Mouse (Mus musculus) stomach, embryonic 16.5 days (tissue): ENCODE results near the gene Zbtb45. TPM values are rescaled to one million over a fixed set of nuclear protein-coding genes. Genes with fewer than 3 reads are reported as not detected.

Experiments used
- ATAC-seq: fragments of 200-750 bp; cut with Nextera tagmentation; 2 replicates; pipeline ENCODE4 v1.8.0; 2017; ENCODE audit warnings: moderate number of reproducible peaks, moderate TSS enrichment; ENCODE audit not compliant: insufficient read depth, low FRiP score
- H3K27ac ChIP-seq: fragments of 300-500 bp; sonication (generic); 2 replicates; pipeline ENCODE4 v1.5.1; 2014; ENCODE audit warnings: low read length
- H3K27me3 ChIP-seq: fragments of 300-500 bp; sonication (generic); 2 replicates; pipeline ENCODE4 v1.6.1; 2014; ENCODE audit warnings: low read length, control low read depth, mixed read lengths; ENCODE audit not compliant: control insufficient read depth, insufficient read depth
- H3K36me3 ChIP-seq: fragments of 300-500 bp; sonication (generic); 2 replicates; pipeline ENCODE4 v1.6.1; 2014; ENCODE audit warnings: low read length; ENCODE audit not compliant: control insufficient read depth, insufficient read depth
- H3K4me1 ChIP-seq: fragments of 300-500 bp; sonication (generic); 2 replicates; pipeline ENCODE4 v1.6.1; 2014; ENCODE audit warnings: low read length, control low read depth, mixed read lengths; ENCODE audit not compliant: control insufficient read depth, insufficient read depth
- H3K4me2 ChIP-seq: fragments of 300-500 bp; sonication (generic); 2 replicates; pipeline ENCODE4 v1.6.1; 2014; ENCODE audit warnings: low read depth, low read length, mixed read lengths
- H3K4me3 ChIP-seq: fragments of 300-500 bp; sonication (generic); replicated peaks from 2 replicates; pipeline ENCODE4 v1.5.1; 2014; ENCODE audit warnings: mild to moderate bottlenecking, low read length
- H3K9ac ChIP-seq: fragments of 300-500 bp; sonication (generic); 2 replicates; pipeline ENCODE4 v1.6.1; 2014; ENCODE audit warnings: low read length
- H3K9me3 ChIP-seq: fragments of 300-500 bp; sonication (generic); replicated peaks from 2 replicates; pipeline ENCODE4 v1.6.1; 2016; ENCODE audit warnings: low read length, control low read depth; ENCODE audit not compliant: control insufficient read depth
- WGBS: fragments of 180-500 bp; shearing (Covaris S2); extraction: QIAGEN DNeasy Blood & Tissue Kit; methylation state at CpG from one replicate; pipeline ENCODE4 v1.1.7; 2014; 5-methylcytosine and 5-hydroxymethylcytosine counted together
- polyA plus RNA-seq: library from polyadenylated mRNA; unstranded; fragments of >200 nt; fragmentation: Nextera tagmentation; extraction: Ambion mirVana; gene quantifications from 2 replicates; pipeline ENCODE4 v1.2.1, GENCODE M21; 2015

Zbtb45 gene
- polyA plus RNA-seq, 1 experiment from 2014 or later = 18.4 TPM

DNA sequence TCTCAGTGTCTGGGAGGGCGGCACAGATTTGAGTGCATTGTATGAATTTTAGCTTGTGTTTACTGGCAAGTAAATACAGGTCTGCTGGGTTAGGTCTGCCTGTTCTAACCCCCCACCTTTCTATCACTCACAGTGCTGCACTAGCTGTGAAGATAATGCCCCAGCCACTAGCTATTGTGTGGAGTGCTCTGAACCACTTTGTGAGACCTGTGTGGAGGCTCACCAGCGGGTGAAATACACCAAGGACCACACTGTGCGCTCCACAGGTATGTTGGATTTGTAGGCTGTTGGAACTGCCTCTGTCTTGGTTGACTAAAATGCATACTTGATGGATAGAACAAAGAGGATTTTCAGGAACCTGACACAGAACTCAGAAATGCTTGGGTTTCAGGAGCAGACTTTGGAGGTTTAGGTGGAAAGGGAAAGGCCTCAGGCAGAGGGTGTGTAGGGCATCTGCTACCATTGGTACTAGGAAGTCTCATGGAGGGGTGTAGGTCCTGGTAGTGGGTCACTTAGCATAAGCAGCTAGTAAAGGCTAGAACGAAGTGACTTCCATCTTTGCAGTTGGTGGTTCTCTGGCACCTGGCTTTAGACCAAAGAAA, 15.8 kb upstream of the Zbtb45 start:
- ATAC-seq = no peak
- peaks cover 38% of the 10 kb centered on the region for H3K36me3 ChIP-seq
- no peaks in the 10 kb centered on the region for H3K27me3 ChIP-seq
- H3K4me1 ChIP-seq = peaks cover 22% of the 10 kb centered on the region
- 22% methylated on average over 4 of the region's 4 CpGs for WGBS
- peak overlapping the region; percentile 73 for H3K4me2 ChIP-seq
- peak overlapping the region; percentile 97 for H3K9ac ChIP-seq
- H3K9me3 ChIP-seq = no peaks in the 10 kb centered on the region
- H3K27ac ChIP-seq = peak overlapping the region; percentile 6; the same call in 1 of the 2 replicates
- peak overlapping the region; percentile 85 for H3K4me3 ChIP-seq

DNA sequence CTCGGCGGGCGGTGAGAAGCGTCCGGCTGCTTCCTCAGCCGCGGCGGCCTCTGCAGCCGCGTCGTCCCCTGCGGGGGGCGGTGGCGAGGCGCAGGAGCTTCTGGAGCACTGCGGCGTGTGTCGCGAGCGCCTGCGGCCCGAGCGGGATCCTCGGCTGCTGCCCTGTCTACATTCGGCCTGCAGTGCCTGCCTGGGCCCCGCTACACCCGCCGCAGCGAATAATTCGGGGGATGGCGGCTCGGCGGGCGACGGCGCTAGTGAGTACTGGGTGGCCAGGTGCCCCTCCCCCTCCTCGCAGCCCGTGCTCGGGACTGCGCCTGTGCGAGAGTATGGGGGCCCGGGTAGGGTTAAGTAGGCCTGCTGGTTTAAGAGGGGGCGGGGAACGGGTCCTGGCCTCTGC, 15.0 kb upstream of the Zbtb45 start:
- Histone ChIP-seq H3K4me1 (peaks cover 22% of the 10 kb centered on the region), H3K9ac (peak overlapping the region; percentile 97), H3K36me3 (peaks cover 30% of the 10 kb centered on the region), H3K4me2 (peak overlapping the region; percentile 73), H3K9me3 (no peaks in the 10 kb centered on the region), H3K4me3 (peak overlapping the region; percentile 85), H3K27me3 (no peaks in the 10 kb centered on the region), H3K27ac (peak overlapping the region; percentile 100)
- peak; percentile 54 for ATAC-seq
- under 1% methylated on average over 44 of the region's 44 CpGs for WGBS

DNA sequence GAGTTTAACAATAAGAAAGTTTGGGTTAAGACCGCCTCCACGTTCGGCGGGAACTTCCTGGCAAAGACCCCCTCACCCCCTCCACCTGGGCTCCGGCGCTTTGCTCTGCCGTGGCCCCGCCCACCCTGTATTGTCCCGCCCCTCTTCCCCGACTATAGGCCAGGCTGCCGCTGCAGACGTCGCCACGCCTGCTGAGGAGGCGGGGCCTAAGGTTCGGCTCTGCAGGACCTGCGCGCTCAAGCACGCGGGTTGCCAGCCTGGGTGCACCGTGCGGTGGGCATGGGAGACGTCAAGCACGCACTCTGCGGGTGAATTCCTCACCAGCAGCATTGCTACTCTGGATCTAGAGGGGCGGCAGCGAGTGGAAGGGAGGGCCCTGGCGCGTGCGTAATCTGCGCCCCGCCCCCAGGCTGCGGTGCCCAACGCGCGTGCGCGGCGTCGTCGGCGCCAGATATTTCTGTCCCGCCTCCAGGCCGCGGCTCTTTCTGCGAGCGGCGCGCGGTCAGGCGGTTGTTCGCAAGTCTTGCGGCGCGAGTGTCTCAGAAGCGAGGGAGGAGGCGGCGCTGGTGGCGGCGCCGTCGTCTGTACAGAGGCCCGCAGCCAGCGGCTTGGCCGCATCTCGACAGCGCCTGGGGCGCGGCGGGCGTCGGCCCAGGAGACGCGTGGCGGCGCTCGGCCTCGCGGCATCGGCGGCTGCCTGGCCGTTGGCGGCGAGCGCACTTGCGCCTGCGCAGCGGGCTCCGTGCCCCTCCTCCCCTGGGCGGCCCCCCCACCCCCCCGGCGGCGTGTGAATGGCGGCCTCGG, 14.3 kb upstream of the Zbtb45 start:
- Histone ChIP-seq H3K9ac (peak overlapping the region; percentile 97), H3K36me3 (peaks cover 24% of the 10 kb centered on the region), H3K27me3 (no peaks in the 10 kb centered on the region), H3K27ac (peak overlapping the region; percentile 100), H3K4me2 (peak overlapping the region; percentile 73), H3K9me3 (no peaks in the 10 kb centered on the region), H3K4me3 (peak overlapping the region; percentile 85), H3K4me1 (peaks cover 22% of the 10 kb centered on the region)
- WGBS = under 1% methylated on average over 81 of the region's 95 CpGs
- peak; percentile 88 for ATAC-seq

- Histone ChIP-seq H3K9me3 (no peaks in the 10 kb centered on the region), H3K9ac (peak overlapping the region; percentile 97), H3K4me1 (peaks cover 22% of the 10 kb centered on the region), H3K36me3 (peaks cover 12% of the 10 kb centered on the region), H3K4me2 (peak overlapping the region; percentile 73), H3K4me3 (peak overlapping the region; percentile 85), H3K27ac (peak overlapping the region; percentile 100), H3K27me3 (no peaks in the 10 kb centered on the region)
- peak; percentile 70 for ATAC-seq
- 3% methylated on average over 31 of the region's 31 CpGs for WGBS
Observed at GRCm38 (mm10) chr7:13022773-13023535, 13.1 kb upstream of the Zbtb45 start.

- H3K27ac ChIP-seq = no peak overlapping the region
- H3K4me1 ChIP-seq = peaks cover 5% of the 10 kb centered on the region; the same call in 1 of the 2 replicates
- H3K4me3 ChIP-seq = no peak overlapping the region
- WGBS = 85% methylated on average over 1 of the region's 1 CpGs
- no peaks in the 10 kb centered on the region for H3K9me3 ChIP-seq
- H3K36me3 ChIP-seq = no peaks in the 10 kb centered on the region
- H3K9ac ChIP-seq = no peak overlapping the region
- no peak for ATAC-seq
- no peak overlapping the region for H3K4me2 ChIP-seq
- H3K27me3 ChIP-seq = no peaks in the 10 kb centered on the region
Observed at GRCm38 (mm10) chr7:13015217-13015616, 5.4 kb upstream of the Zbtb45 start.

- Histone ChIP-seq H3K9me3 (no peaks in the 10 kb centered on the region), H3K36me3 (no peaks in the 10 kb centered on the region), H3K27me3 (no peaks in the 10 kb centered on the region), H3K4me1 (peaks cover 6% of the 10 kb centered on the region; the same call in 1 of the 2 replicates), H3K4me3 (no peak overlapping the region), H3K27ac (no peak overlapping the region), H3K4me2 (no peak overlapping the region), H3K9ac (no peak overlapping the region)
- no peak for ATAC-seq
- WGBS = 37% methylated on average over 6 of the region's 6 CpGs
Observed at GRCm38 (mm10) chr7:13014275-13014839, 4.5 kb upstream of the Zbtb45 start.

GRCm38 (mm10) chr7:13013671-13014070, 3.8 kb upstream of the Zbtb45 start:
- Histone ChIP-seq H3K27ac (no peak overlapping the region), H3K9ac (no peak overlapping the region), H3K36me3 (no peaks in the 10 kb centered on the region), H3K4me1 (peaks cover 10% of the 10 kb centered on the region), H3K4me3 (no peak overlapping the region), H3K27me3 (no peaks in the 10 kb centered on the region), H3K9me3 (no peaks in the 10 kb centered on the region), H3K4me2 (no peak overlapping the region)
- 63% methylated on average over 4 of the region's 4 CpGs for WGBS
- ATAC-seq = no peak

DNA sequence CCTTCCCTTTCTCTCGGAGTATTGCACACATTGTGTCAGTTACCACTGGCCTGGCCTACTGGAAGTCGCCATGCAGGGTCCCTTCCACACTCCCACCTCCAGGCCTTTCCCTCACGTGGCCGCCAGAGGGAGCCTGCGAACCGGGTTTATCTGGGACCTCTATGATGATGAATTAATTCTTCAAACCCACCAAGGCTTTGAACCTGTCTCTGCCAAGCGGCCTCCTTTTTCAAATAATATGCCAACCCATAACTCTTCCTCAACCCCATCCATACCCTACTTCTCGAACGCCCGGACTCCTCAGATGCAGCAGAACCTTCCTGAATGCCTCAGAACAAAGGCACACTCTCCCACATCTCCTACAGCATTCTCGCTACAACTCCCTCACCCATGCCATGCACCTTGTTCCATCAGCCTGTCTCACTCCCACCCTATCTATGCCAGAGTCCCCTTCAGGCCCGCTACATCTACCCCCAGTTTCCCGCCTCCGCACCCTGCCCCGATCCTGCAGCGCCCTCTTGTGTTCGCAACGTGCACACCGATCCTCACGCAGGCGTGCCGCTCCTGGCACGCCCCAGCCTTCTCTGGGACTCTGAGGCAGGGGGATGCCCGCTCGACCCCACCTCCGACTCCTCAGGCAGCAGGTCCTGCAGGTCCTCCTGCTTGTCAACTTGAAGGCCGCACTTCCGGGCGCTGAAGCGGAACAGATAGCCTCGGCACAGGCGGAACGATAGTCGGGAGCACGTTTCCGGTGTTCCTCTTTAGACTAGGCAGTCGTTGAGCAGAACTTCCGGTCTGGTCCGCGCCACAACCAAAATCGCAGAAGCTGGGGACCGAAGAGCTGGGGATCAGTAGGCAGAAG, 460 bp downstream of the Zbtb45 start:
- under 1% methylated on average over 42 of the region's 42 CpGs for WGBS
- Histone ChIP-seq H3K4me2 (peak overlapping the region; percentile 81), H3K27ac (peak overlapping the region; percentile 95), H3K9me3 (no peaks in the 10 kb centered on the region), H3K4me3 (peak overlapping the region; percentile 71), H3K27me3 (no peaks in the 10 kb centered on the region), H3K36me3 (0 out of 2 replicates have a peak, but pooled peaks cover 12% of the 10 kb centered on the region), H3K9ac (peak overlapping the region; percentile 89), H3K4me1 (peaks cover 11% of the 10 kb centered on the region)
- ATAC-seq = peak; percentile 92
